Mouse (Mus musculus): ENCODE measurements around the gene Dmrtc2. TPM values are rescaled to one million over a fixed set of nuclear protein-coding genes. Genes with fewer than 3 reads are reported as not detected.
"Not testable (repeated sequence)": the region's sequence is repeated elsewhere in the genome, so short reads cannot be mapped to it uniquely, and the experiment has no call there.

Dmrtc2 gene
- polyA plus RNA-seq, 1 experiment from 2014 or later = not detected

DNA sequence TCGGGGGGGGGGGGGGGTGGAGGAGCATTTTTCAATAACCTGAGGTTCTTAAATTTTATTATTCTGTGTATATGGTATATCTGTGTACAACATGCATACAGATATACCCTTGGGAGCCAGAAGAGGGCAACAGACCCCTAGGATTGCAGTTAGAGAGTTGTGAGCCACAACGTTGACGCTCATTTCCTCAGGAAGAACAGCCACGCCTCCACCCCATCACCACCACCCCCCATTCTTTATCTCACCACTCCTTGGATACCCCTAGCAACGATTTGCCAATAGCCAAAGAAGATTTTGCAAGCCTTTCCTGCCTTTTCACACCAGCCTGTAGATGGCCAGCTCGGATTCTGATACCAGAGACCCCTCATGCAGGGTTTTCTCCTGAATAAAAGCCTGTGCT, 24.1 kb upstream of the Dmrtc2 start:
- H3K36me3 ChIP-seq (ENCODE audit: control insufficient read depth, insufficient read depth) = no peaks in the 10 kb centered on the region
- 1% methylated on average over 6 of the region's 6 CpGs for WGBS (ENCODE audit: insufficient replicate concordance)
- H3K9ac ChIP-seq (ENCODE audit: low read depth, low read length) = no peak overlapping the region
- no peaks in the 10 kb centered on the region for H3K9me3 ChIP-seq (replicated peaks; ENCODE audit: control insufficient read depth, low read length)
- no peaks in the 10 kb centered on the region for H3K27me3 ChIP-seq (ENCODE audit: control insufficient read depth, insufficient read depth, low read depth, low read length)
- no peak overlapping the region for H3K27ac ChIP-seq (ENCODE audit: low read length)
- peak; percentile 79 for ATAC-seq (ENCODE audit: low read depth)
- no peak overlapping the region for H3K4me3 ChIP-seq (ENCODE audit: low read depth, low read length)
- 0 out of 2 replicates have a peak overlapping the region, but pooled peaks have one; percentile 4 for H3K4me2 ChIP-seq (ENCODE audit: low read depth, low read length)
- H3K4me1 ChIP-seq (ENCODE audit: control insufficient read depth, low read depth, low read length) = peaks cover 19% of the 10 kb centered on the region

DNA sequence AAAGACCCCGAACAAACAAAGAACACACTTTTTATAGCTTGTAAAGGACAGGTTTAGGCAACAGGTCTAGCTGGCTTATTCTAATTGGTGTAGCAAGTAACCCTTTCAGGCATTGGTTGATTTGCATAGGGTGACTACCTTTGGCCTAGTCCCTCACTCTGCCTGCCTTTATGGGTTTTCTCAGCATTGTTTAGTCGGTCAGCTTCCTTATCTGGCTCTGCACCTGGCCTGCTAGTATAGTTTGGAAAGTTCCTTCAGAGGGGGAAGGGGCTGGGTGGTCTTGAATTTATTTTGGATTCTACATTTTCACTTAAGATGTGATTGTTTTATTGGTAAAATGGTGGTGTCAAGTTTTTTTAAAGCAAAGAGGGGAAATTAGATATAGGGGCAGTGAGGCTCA, 23.3 kb upstream of the Dmrtc2 start:
- not testable (repeated sequence) for H3K4me2 ChIP-seq (ENCODE audit: low read depth, low read length); H3K27me3 ChIP-seq (ENCODE audit: control insufficient read depth, insufficient read depth, low read depth, low read length); H3K4me3 ChIP-seq (ENCODE audit: low read depth, low read length); H3K9ac ChIP-seq (ENCODE audit: low read depth, low read length); ATAC-seq (ENCODE audit: low read depth); H3K9me3 ChIP-seq (replicated peaks; ENCODE audit: control insufficient read depth, low read length); H3K27ac ChIP-seq (ENCODE audit: low read length); H3K36me3 ChIP-seq (ENCODE audit: control insufficient read depth, insufficient read depth)
- H3K4me1 ChIP-seq (ENCODE audit: control insufficient read depth, low read depth, low read length) = peaks cover 28% of the 10 kb centered on the region
- WGBS (ENCODE audit: insufficient replicate concordance) = 18% methylated on average over 2 of the region's 2 CpGs

DNA sequence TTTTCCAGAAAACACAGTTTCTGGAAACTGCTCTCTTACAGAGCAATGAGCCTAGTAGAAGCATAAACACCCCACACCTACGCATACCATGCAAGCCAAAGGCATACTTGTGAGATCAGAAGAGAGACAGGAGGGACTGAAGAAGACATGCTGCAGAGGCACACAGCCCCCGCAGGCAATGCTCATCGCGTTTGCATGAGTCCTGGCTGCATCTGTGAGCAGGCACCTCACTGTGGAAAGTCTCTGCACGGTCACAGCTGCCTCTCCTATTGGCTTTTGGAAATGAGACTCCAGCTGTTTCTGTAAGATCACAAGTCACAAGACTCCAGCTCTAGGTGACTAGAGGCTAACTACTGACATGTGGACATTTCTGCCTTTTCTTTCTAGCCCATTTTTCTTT, 19.7 kb upstream of the Dmrtc2 start:
- whole genome bisulfite sequencing (ENCODE audit: insufficient replicate concordance) = 27% methylated on average over 5 of the region's 5 CpGs
- Histone ChIP-seq H3K36me3 (ENCODE audit: control insufficient read depth, insufficient read depth) (no peaks in the 10 kb centered on the region), H3K9ac (ENCODE audit: low read depth, low read length) (peak overlapping the region; percentile 48), H3K4me2 (ENCODE audit: low read depth, low read length) (peak overlapping the region; percentile 70), H3K27me3 (ENCODE audit: control insufficient read depth, insufficient read depth, low read depth, low read length) (no peaks in the 10 kb centered on the region), H3K27ac (ENCODE audit: low read length) (peak overlapping the region; percentile 84), H3K4me1 (ENCODE audit: control insufficient read depth, low read depth, low read length) (peaks cover 54% of the 10 kb centered on the region), H3K9me3 (replicated peaks; ENCODE audit: control insufficient read depth, low read length) (no peaks in the 10 kb centered on the region), H3K4me3 (ENCODE audit: low read depth, low read length) (peak overlapping the region; percentile 47)
- no peak for ATAC-seq (ENCODE audit: low read depth)

DNA sequence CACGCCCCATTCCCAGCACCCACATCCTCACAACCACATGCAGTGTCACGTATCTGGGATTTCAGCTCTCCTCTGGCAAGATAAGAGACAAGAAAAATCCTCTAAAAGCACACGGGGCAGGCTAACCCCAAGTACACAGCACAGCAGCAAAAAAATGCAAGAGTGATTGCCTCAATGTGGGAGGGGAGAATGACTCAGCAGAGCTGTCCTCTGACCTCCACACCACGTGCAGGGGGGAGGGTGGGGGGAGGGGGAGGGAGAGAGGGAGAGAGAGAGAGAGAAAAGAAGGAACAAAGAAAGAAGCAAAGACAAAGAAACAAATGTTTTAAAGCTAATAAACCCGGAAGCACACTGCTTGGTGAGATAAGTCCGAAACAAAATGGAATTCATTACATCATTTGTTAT, 19.0 kb upstream of the Dmrtc2 start:
- H3K9me3 ChIP-seq (replicated peaks; ENCODE audit: control insufficient read depth, low read length) = no peaks in the 10 kb centered on the region
- H3K27ac ChIP-seq (ENCODE audit: low read length) = peak overlapping the region; percentile 100
- H3K4me2 ChIP-seq (ENCODE audit: low read depth, low read length) = peak overlapping the region; percentile 70
- H3K36me3 ChIP-seq (ENCODE audit: control insufficient read depth, insufficient read depth) = no peaks in the 10 kb centered on the region
- H3K4me1 ChIP-seq (ENCODE audit: control insufficient read depth, low read depth, low read length) = peaks cover 54% of the 10 kb centered on the region
- peak overlapping the region; percentile 52 for H3K9ac ChIP-seq (ENCODE audit: low read depth, low read length)
- 8% methylated on average over 6 of the region's 6 CpGs for WGBS (ENCODE audit: insufficient replicate concordance)
- no peaks in the 10 kb centered on the region for H3K27me3 ChIP-seq (ENCODE audit: control insufficient read depth, insufficient read depth, low read depth, low read length)
- peak; percentile 55 for ATAC-seq (ENCODE audit: low read depth)
- H3K4me3 ChIP-seq (ENCODE audit: low read depth, low read length) = peak overlapping the region; percentile 54

GRCm38 (mm10) chr7:24851596-24852325, 18.1 kb upstream of the Dmrtc2 start:
- Histone ChIP-seq H3K36me3 (ENCODE audit: control insufficient read depth, insufficient read depth) (no peaks in the 10 kb centered on the region), H3K4me1 (ENCODE audit: control insufficient read depth, low read depth, low read length) (peaks cover 50% of the 10 kb centered on the region), H3K9me3 (replicated peaks; ENCODE audit: control insufficient read depth, low read length) (no peaks in the 10 kb centered on the region), H3K4me3 (ENCODE audit: low read depth, low read length) (peak overlapping the region; percentile 54), H3K27ac (ENCODE audit: low read length) (peak overlapping the region; percentile 100), H3K4me2 (ENCODE audit: low read depth, low read length) (peak overlapping the region; percentile 70), H3K27me3 (ENCODE audit: control insufficient read depth, insufficient read depth, low read depth, low read length) (no peaks in the 10 kb centered on the region), H3K9ac (ENCODE audit: low read depth, low read length) (peak overlapping the region; percentile 72)
- ATAC-seq (ENCODE audit: low read depth) = no peak
- WGBS (ENCODE audit: insufficient replicate concordance) = 62% methylated on average over 5 of the region's 5 CpGs

GRCm38 (mm10) chr7:24852557-24853232, 17.2 kb upstream of the Dmrtc2 start:
- H3K27ac ChIP-seq (ENCODE audit: low read length) = peak overlapping the region; percentile 100
- H3K9me3 ChIP-seq (replicated peaks; ENCODE audit: control insufficient read depth, low read length) = no peaks in the 10 kb centered on the region
- 31% methylated on average over 8 of the region's 8 CpGs for WGBS (ENCODE audit: insufficient replicate concordance)
- peak; percentile 95 for ATAC-seq (ENCODE audit: low read depth)
- H3K27me3 ChIP-seq (ENCODE audit: control insufficient read depth, insufficient read depth, low read depth, low read length) = no peaks in the 10 kb centered on the region
- peak overlapping the region; percentile 72 for H3K9ac ChIP-seq (ENCODE audit: low read depth, low read length)
- H3K4me2 ChIP-seq (ENCODE audit: low read depth, low read length) = peak overlapping the region; percentile 70
- peak overlapping the region; percentile 54 for H3K4me3 ChIP-seq (ENCODE audit: low read depth, low read length)
- no peaks in the 10 kb centered on the region for H3K36me3 ChIP-seq (ENCODE audit: control insufficient read depth, insufficient read depth)
- H3K4me1 ChIP-seq (ENCODE audit: control insufficient read depth, low read depth, low read length) = peaks cover 59% of the 10 kb centered on the region

- peak; percentile 66 for ATAC-seq (ENCODE audit: low read depth)
- H3K4me1 ChIP-seq (ENCODE audit: control insufficient read depth, low read depth, low read length) = peaks cover 64% of the 10 kb centered on the region
- no peaks in the 10 kb centered on the region for H3K9me3 ChIP-seq (replicated peaks; ENCODE audit: control insufficient read depth, low read length)
- H3K27me3 ChIP-seq (ENCODE audit: control insufficient read depth, insufficient read depth, low read depth, low read length) = no peaks in the 10 kb centered on the region
- H3K4me3 ChIP-seq (ENCODE audit: low read depth, low read length) = peak overlapping the region; percentile 31
- peak overlapping the region; percentile 70 for H3K4me2 ChIP-seq (ENCODE audit: low read depth, low read length)
- peak overlapping the region; percentile 60 for H3K9ac ChIP-seq (ENCODE audit: low read depth, low read length)
- peak overlapping the region; percentile 100 for H3K27ac ChIP-seq (ENCODE audit: low read length)
- no peaks in the 10 kb centered on the region for H3K36me3 ChIP-seq (ENCODE audit: control insufficient read depth, insufficient read depth)
Measured at GRCm38 (mm10) chr7:24853233-24853563, 16.7 kb upstream of the Dmrtc2 start.

- peak overlapping the region; percentile 60 for H3K9ac ChIP-seq (ENCODE audit: low read depth, low read length)
- peaks cover 69% of the 10 kb centered on the region for H3K4me1 ChIP-seq (ENCODE audit: control insufficient read depth, low read depth, low read length)
- H3K4me2 ChIP-seq (ENCODE audit: low read depth, low read length) = peak overlapping the region; percentile 70
- peak overlapping the region; percentile 100 for H3K27ac ChIP-seq (ENCODE audit: low read length)
- 38% methylated on average over 7 of the region's 7 CpGs for WGBS (ENCODE audit: insufficient replicate concordance)
- H3K9me3 ChIP-seq (replicated peaks; ENCODE audit: control insufficient read depth, low read length) = no peaks in the 10 kb centered on the region
- H3K27me3 ChIP-seq (ENCODE audit: control insufficient read depth, insufficient read depth, low read depth, low read length) = no peaks in the 10 kb centered on the region
- peak overlapping the region; percentile 31 for H3K4me3 ChIP-seq (ENCODE audit: low read depth, low read length)
- ATAC-seq (ENCODE audit: low read depth) = no peak
- H3K36me3 ChIP-seq (ENCODE audit: control insufficient read depth, insufficient read depth) = no peaks in the 10 kb centered on the region
Measured at GRCm38 (mm10) chr7:24853695-24854094, 16.2 kb upstream of the Dmrtc2 start.

DNA sequence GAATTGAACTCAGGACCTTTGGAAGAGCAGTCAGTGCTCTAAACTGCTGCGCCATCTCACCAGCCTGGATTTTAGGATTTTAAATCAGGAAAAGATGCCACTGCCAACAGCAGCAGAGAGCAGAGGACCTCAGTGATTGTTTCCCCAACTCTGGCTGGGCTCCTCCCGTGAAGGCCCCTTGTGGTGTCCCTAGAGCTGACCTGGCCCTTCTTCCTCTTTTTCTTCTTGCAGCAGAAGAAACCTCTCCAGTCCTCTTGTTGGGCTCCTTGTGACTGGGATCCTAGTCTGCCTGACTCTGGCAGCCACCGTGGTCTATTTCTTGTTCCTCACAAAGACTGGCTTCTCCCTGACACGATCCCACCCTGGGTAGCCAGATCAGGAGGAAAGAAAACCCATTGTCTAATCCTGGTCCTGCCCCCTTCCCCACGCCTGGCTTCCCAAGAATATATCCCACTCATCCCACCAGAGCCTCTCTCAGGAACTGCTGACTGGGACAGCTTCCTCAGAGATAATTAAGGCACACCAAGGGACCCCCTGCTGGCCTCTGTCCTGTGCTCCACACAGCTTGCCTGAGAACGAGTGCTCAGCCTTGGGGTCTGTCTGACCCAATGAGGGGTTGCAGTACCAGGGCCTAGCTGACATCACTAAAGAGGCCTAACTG, 13.3 kb upstream of the Dmrtc2 start:
- Histone ChIP-seq H3K9ac (ENCODE audit: low read depth, low read length) (no peak overlapping the region; the same call in 1 of the 2 replicates), H3K9me3 (replicated peaks; ENCODE audit: control insufficient read depth, low read length) (no peaks in the 10 kb centered on the region)

More for the DNA sequence above, 13.3 kb upstream of the Dmrtc2 start:
- Histone ChIP-seq H3K27me3 (ENCODE audit: control insufficient read depth, insufficient read depth, low read depth, low read length) (no peaks in the 10 kb centered on the region), H3K36me3 (ENCODE audit: control insufficient read depth, insufficient read depth) (no peaks in the 10 kb centered on the region), H3K4me1 (ENCODE audit: control insufficient read depth, low read depth, low read length) (peaks cover 70% of the 10 kb centered on the region), H3K27ac (ENCODE audit: low read length) (peak overlapping the region; percentile 41), H3K4me2 (ENCODE audit: low read depth, low read length) (no peak overlapping the region), H3K4me3 (ENCODE audit: low read depth, low read length) (no peak overlapping the region)
- ATAC-seq (ENCODE audit: low read depth) = no peak
- 27% methylated on average over 6 of the region's 6 CpGs for WGBS (ENCODE audit: insufficient replicate concordance)

All from liver, embryonic 16.5 days (tissue).